Mouse (Mus musculus) R1 (cell line): ENCODE results near the gene H2-T24.

Source experiments
- DNase-seq: peaks from one replicate; pipeline ENCODE4 v3.0.0-alpha.2; 2018; ENCODE audit warnings: low read depth, low spot score

Gene H2-T24

DNA sequence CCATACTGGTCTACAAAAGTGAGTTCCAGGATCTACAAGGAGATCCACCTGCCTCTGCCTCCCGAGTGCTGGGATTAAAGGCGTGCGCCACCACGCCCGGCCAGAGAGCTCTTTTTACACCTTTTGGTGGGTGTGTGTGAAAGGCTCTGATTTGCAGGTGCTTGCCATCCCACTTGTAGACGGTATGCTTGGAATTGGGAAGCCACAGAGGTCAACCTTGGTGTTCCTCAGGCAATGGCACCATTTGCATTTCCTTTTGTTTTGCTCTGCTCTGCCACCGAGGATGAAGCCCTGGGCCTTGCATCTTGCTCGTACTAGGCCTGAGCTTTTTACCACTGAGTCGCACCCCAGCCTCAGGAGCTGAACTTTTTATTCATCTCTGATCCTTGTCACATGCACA is 38.6 kb downstream of the H2-T24 start:
- DNase-seq, result peak; percentile 82

- DNase-seq, result peak; percentile 48
Measured at GRCm38 (mm10) chr17:35980363-35980754, 40.0 kb downstream of the H2-T24 start.

DNA sequence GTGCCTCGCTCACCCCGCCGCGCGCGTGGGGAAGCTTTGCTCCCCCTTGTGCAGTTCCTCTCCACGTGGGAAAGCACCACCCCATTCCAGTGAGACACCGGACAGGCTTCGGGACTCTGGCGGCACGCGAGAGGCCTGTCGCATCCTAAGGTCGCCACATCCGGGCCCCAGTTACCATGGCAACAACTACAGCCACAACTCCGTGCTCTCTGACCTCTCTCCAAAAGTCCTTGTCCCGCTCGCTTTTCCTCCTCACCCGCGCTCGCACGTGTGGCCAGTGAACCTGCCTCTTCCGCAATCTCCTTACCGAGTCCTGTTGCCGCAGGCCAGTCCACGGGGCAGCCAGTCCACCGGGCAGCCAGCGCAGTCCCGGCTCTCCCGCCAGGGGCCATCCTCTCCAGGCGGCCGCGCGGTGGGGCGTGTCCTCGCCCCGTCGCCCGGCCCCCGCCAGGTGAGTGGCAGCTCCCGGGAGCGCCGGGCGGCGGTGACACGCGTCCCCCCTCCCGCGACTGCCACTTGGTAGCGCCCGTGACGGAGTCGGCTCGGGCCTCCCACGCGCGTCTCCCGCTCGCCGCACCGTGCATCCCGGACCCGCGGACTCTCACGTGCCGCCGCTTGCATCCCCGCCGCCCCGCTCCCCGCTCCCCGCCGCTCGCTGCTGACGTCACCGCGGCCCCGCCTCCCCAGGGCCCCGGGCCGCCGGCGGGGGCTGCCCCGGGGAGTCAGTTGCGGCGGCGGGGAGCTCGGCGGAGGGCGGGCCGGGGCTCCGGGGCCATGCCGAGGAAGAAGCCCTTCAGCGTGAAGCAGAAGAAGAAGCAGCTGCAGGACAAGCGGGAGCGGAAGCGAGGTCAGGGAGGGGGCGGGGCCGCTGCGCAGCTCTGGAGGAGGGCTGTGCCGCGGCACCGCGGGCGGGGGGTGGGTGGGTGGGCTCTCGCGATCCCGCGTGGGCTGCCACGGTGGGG is 40.7 kb downstream of the H2-T24 start, which contains the start of the genes Gnl1 and Prr3:
TSS of gene Gnl1 (plus strand) at position 451 of the 962 bp plus-strand sequence.
TSS of gene Prr3 (minus strand) at position 836 of the 962 bp plus-strand sequence.
- peak; percentile 97 for DNase-seq

DNA sequence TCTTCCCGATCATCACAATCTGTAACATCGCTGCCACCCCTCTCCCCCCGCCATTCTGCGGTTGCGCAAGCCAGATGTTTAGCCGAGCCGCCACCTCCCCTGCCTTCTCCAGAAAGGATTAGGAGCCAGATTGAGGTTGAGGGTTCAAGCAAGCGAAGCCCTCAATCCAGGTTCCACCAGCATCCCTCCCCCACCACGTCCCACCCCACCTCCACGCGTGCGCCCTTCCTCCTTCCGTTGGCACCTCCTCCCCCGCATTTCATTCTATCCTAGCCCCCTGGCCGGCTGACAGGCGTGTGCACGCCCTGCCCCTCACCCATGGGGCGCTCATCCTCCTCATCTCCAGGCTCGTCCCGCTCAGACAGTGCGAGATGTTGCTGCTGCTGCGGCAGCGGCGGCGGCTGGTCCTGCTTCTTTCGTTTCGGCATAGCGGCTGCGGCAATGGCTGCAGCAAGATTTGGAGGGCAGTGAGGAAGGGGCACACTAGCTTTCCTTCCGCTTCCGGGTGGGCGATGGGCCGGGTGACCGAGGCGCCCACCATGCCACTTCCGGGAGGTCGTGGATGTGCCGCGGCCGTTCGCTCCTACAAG is 41.5 kb downstream of the H2-T24 start:
- DNase-seq, result peak; percentile 92

DNA sequence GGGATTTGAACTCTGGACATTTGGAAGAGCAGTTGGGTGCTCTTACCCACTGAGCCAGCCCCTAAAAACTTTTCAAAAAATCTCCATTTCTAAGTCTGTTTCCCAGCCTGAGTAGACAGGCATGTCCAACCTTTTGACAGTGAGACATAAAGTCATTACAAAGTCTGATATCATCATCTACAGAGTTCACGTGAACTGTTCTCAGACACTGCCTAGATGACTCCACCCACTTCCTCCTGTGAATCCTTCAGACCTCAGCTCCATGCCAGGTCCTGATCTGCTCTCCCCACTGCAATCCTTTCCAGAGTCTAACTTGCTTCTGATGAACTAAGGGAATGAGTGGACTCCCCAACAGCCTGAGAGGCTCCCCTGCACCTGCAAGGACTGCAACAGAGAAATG is 48.2 kb downstream of the H2-T24 start:
- peak; percentile 50 for DNase-seq

GRCm38 (mm10) chr17:35969418-35970389 is 50.7 kb downstream of the H2-T24 start, which contains the start of gene Abcf1:
Gene Abcf1 (minus strand): TSS chr17:35969761.
- peak; percentile 95 for DNase-seq

DNA sequence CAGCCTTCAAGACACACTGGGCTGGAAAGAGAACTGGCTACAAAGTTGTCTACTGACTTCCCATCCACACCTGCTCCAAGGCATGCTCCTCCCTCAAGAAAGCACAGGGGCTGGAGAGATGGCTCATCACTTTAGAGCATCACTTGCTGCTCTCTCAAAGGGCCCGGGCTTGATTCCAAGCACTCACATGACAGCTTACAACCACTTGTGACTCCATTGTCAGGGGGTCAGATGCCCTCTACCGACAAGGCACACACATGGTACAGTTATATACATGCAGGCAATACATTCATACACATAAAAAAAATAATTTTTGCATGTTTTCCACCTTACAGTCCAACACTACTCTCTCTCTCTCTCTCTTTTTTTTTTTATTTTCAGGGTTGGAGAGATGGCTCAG is 52.7 kb downstream of the H2-T24 start:
- DNase-seq, result no peak

- no peak for DNase-seq
Measured at GRCm38 (mm10) chr17:35963279-35963678, 57.1 kb downstream of the H2-T24 start.

DNA sequence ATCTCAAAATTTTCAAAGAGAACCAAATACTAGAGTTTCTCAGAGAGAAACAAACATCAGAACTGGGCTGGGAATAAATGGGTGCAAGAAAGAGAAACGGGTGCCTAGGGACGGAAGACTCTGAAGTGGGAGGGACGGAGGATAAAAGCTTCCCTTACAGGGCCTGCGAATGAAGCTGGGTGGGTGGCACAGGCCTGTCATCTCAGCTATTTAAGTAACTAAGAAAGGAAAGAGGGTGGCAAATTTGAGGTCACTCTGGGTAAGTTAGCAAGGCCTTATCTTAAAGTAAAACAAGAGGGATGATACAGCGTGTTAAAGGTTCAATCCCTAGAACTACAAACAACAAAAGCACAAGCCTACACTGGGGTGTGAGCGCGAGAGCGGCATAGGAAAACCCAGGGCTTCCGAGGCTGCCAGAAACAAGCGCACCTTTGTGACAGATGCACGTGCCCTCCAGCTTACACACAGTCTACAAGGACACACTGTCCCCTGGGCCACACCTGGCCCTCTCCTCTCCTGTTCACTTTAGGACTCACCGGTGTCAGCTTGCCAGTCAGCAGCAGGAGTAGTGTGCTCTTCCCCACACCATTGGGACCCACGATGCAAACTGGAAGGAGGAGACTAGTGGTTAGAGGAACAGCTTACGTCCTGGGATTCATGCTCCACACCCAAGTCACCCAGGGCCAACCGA is 61.7 kb downstream of the H2-T24 start:
- DNase-seq, result no peak
